Mouse (Mus musculus): Measurements from ENCODE around the gene Gm13275. TPM values are rescaled to one million over a fixed set of nuclear protein-coding genes. Genes with fewer than 3 reads are reported as not detected.
"Not testable (repeated sequence)": the region's sequence is repeated elsewhere in the genome, so short reads cannot be mapped to it uniquely, and the experiment has no call there.

Gm13275 gene
- polyA plus RNA-seq, 1 experiment from 2014 or later = not detected

DNA sequence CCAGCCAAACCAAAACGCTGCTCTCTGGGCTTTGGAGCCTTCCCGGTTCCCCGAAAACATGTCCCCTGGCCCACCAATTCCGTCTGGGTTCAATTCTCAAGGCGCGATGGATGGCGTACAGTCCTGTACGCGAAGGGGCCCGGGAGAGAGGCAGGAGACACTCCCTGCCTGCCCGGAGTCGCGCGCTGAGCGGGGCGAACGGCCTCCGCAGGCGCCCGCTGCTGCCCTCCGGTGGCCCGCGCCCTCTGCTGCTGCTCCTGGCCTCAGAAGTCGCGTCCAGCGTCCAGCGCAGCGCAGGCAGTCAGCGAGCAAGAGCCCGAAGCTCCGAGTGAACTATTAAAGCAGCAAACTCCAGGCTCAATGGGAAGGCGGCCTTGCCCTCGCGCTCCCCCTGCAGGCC is 11.5 kb downstream of the Gm13275 start:
- not testable (repeated sequence) for H3K36me3 ChIP-seq (replicated peaks); H3K27me3 ChIP-seq (replicated peaks); H3K9ac ChIP-seq; H3K4me1 ChIP-seq; H3K27ac ChIP-seq; H3K9me3 ChIP-seq; ATAC-seq (replicated peaks)
- 0% methylated on average over 1 of the region's 34 CpGs for WGBS
- H3K4me3 ChIP-seq = peak overlapping the region; percentile 22; the same call in 1 of the 2 replicates
- peak overlapping the region; percentile 43 for H3K4me2 ChIP-seq

- 61% methylated on average over 3 of the region's 3 CpGs for WGBS
- Histone ChIP-seq H3K27ac (no peak within 1 kb of the TSS), H3K4me3 (no peak within 1 kb of the TSS), H3K9ac (no peak within 1 kb of the TSS), H3K27me3 (replicated peaks) (no peaks in the 10 kb centered on the region), H3K4me1 (no peaks in the 10 kb centered on the region), H3K4me2 (no peak within 1 kb of the TSS), H3K9me3 (no peaks in the 10 kb centered on the region), H3K36me3 (replicated peaks) (no peaks in the 10 kb centered on the region)
- ATAC-seq (replicated peaks) = no peak
Observed at GRCm38 (mm10) chr4:88815928-88816327, 21.6 kb downstream of the Gm13275 start, which contains the start of gene Ifna7. TSS of gene Ifna7 (plus strand) at chr4:88816228.

DNA sequence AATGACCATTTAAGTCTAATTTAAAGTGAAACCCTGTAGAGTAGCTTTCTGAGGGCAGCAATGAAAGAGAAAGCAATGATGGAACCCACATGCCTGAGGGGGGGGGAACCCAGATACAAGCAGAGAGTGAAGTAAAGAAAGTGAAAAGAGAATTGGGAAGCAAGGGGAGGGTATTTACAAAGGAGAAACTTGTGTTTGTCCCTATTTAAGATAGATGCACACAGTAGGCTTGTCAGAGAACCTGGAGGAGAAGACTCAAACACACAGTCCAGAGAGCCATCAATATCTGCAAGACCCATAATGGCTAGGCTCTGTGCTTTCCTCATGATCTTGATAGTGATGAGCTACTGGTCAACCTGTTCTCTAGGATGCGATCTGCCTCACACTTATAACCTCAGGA is 25.4 kb downstream of the Gm13275 start, which contains the start of gene Ifna11:
Ifna11 (plus strand) TSS at position 301 of the 400 bp plus-strand sequence.
- H3K9ac ChIP-seq = no peak within 1 kb of the TSS
- no peaks in the 10 kb centered on the region for H3K4me1 ChIP-seq
- ATAC-seq (replicated peaks) = no peak
- H3K4me3 ChIP-seq = no peak within 1 kb of the TSS
- no peaks in the 10 kb centered on the region for H3K27me3 ChIP-seq (replicated peaks)
- H3K9me3 ChIP-seq = no peaks in the 10 kb centered on the region
- 70% methylated on average over 1 of the region's 1 CpGs for WGBS
- H3K4me2 ChIP-seq = no peak within 1 kb of the TSS
- no peaks in the 10 kb centered on the region for H3K36me3 ChIP-seq (replicated peaks)
- H3K27ac ChIP-seq = no peak within 1 kb of the TSS

DNA sequence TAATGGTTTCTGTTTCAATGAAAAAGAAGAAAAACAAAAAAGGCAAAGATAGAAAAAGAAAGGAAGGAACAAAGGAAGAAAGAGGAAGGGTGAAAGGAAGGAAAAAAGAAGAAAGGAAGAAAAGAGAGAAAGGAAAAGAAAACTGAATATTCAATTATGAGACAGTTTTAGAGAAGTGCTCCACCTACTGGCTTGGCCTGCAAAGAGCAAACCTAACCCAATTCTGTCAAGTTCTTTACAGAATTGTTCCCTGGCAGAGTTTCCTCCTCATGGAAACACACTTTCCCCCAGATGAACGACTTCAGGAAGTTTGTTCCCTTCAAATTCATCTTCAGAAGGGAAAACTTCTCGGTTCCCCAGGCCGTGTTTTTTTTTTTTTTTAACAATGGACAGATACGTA is 28.7 kb downstream of the Gm13275 start:
- no peaks in the 10 kb centered on the region for H3K36me3 ChIP-seq (replicated peaks)
- H3K4me3 ChIP-seq = no peak overlapping the region

DNA sequence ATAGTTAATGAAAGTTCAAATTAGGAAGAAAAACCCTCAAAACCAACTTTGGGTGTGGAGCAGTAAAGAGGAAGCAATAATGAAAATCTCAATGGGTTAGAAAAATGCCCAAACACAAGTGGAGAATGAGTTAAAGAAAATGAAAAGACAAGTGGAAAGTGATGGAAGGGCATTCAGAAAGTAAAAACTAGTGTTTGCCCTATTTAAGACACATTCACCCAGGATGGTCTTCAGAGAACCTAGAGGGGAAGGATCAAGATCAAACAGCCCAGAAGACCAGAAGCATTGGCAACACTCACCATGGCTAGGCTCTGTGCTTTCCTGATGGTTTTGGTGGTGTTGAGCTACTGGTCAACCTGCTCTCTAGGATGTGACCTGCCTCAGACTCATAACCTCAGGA is 32.8 kb downstream of the Gm13275 start, which contains the start of gene Ifna6:
Ifna6 (plus strand) TSS at position 301 of the 400 bp plus-strand sequence.
- not testable (repeated sequence) for H3K36me3 ChIP-seq (replicated peaks); H3K4me1 ChIP-seq; H3K4me3 ChIP-seq; H3K9me3 ChIP-seq; H3K27me3 ChIP-seq (replicated peaks); H3K9ac ChIP-seq; ATAC-seq (replicated peaks); H3K27ac ChIP-seq; H3K4me2 ChIP-seq

More for the DNA sequence above, 28.7 kb downstream of the Gm13275 start:
- Histone ChIP-seq H3K27me3 (replicated peaks) (no peaks in the 10 kb centered on the region), H3K4me2 (no peak overlapping the region), H3K27ac (no peak overlapping the region), H3K4me1 (no peaks in the 10 kb centered on the region), H3K9ac (no peak overlapping the region), H3K9me3 (no peaks in the 10 kb centered on the region)
- 33% methylated on average over 4 of the region's 4 CpGs for WGBS
- no peak for ATAC-seq (replicated peaks)

- no peaks in the 10 kb centered on the region for H3K27me3 ChIP-seq (replicated peaks)
- H3K9me3 ChIP-seq = no peaks in the 10 kb centered on the region
- 24% methylated on average over 4 of the region's 4 CpGs for WGBS
- no peak overlapping the region for H3K27ac ChIP-seq
- H3K4me3 ChIP-seq = no peak overlapping the region
- H3K4me2 ChIP-seq = no peak overlapping the region
- no peaks in the 10 kb centered on the region for H3K36me3 ChIP-seq (replicated peaks)
- no peak for ATAC-seq (replicated peaks)
- no peak overlapping the region for H3K9ac ChIP-seq
- no peaks in the 10 kb centered on the region for H3K4me1 ChIP-seq
Observed at GRCm38 (mm10) chr4:88830523-88830922, 36.2 kb downstream of the Gm13275 start.

DNA sequence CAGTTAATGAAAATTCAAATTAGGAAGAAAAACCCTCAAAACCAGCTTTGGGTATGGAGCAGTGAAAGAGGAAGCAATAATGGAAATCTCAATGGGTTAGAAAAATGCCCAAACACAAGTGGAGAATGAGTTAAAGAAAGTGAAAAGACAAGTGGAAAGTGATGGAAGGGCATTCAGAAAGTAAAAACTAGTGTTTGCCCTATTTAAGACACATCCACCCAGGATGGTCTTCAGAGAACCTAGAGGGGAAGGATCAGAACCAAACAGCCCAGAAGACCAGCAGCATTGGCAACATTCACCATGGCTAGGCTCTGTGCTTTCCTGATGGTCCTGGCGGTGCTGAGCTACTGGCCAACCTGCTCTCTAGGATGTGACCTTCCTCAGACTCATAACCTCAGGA is 40.9 kb downstream of the Gm13275 start, which contains the start of gene Ifna5:
Ifna5 (plus strand) TSS at position 301 of the 400 bp plus-strand sequence.
- H3K9me3 ChIP-seq; H3K36me3 ChIP-seq (replicated peaks); H3K27me3 ChIP-seq (replicated peaks); H3K4me1 ChIP-seq; H3K4me3 ChIP-seq; H3K27ac ChIP-seq; H3K4me2 ChIP-seq; H3K9ac ChIP-seq; ATAC-seq (replicated peaks): not testable (repeated sequence)
- 67% methylated on average over 1 of the region's 1 CpGs for WGBS

DNA sequence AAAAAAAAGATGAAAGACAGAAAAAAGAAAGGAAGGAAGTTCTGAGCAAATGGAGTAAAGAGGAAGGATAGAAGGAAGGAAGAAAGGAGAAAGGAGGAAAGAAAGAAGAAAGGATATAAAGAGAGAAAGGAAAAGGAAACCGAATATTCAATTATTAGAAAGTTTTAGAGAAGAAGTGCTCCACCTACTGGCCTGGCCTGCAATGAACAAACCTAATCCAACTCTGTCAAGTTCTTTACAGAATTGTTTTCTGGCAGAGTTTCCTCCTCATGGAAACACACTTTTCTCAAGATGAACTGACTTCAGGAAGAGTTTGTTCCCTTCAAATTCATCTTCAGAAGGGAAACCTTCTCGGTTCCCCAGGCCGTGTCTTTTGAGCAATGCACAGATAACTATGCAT is 44.5 kb downstream of the Gm13275 start:
- Histone ChIP-seq H3K27me3 (replicated peaks) (no peaks in the 10 kb centered on the region), H3K4me2 (no peak overlapping the region), H3K27ac (no peak overlapping the region), H3K4me1 (no peaks in the 10 kb centered on the region), H3K9ac (no peak overlapping the region), H3K36me3 (replicated peaks) (no peaks in the 10 kb centered on the region), H3K9me3 (no peaks in the 10 kb centered on the region), H3K4me3 (no peak overlapping the region)
- ATAC-seq (replicated peaks) = no peak
- 29% methylated on average over 3 of the region's 3 CpGs for WGBS

GRCm38 (mm10) chr4:88840058-88840457 is 45.8 kb downstream of the Gm13275 start:
- ATAC-seq (replicated peaks) = no peak
- Histone ChIP-seq H3K9ac (no peak overlapping the region), H3K27ac (no peak overlapping the region), H3K27me3 (replicated peaks) (no peaks in the 10 kb centered on the region), H3K4me3 (no peak overlapping the region), H3K9me3 (no peaks in the 10 kb centered on the region), H3K4me1 (no peaks in the 10 kb centered on the region), H3K4me2 (no peak overlapping the region), H3K36me3 (replicated peaks) (no peaks in the 10 kb centered on the region)
- 83% methylated on average over 3 of the region's 3 CpGs for WGBS

- ATAC-seq (replicated peaks) = no peak
- H3K4me3 ChIP-seq = no peak within 1 kb of the TSS
- H3K27me3 ChIP-seq (replicated peaks) = no peaks in the 10 kb centered on the region
- H3K36me3 ChIP-seq (replicated peaks) = no peaks in the 10 kb centered on the region
- H3K4me1 ChIP-seq = no peaks in the 10 kb centered on the region
- H3K9ac ChIP-seq = no peak within 1 kb of the TSS
- no peak within 1 kb of the TSS for H3K4me2 ChIP-seq
- WGBS = 44% methylated on average over 2 of the region's 2 CpGs
- H3K9me3 ChIP-seq = no peaks in the 10 kb centered on the region
- H3K27ac ChIP-seq = no peak within 1 kb of the TSS
Observed at GRCm38 (mm10) chr4:88841438-88841911, 47.2 kb downstream of the Gm13275 start, which contains the start of gene Ifna4. TSS of gene Ifna4 (plus strand) at chr4:88841861.

Other genes with a start within 250 kb of the Gm13275 start
- not detected in 2 replicates for gene Ifna15, start 236.2 kb upstream of the Gm13275 start, polyA plus RNA-seq (2015; fragmentation: Nextera tagmentation; extraction: Ambion mirVana)
- not detected in 2 replicates for gene Ifna14, start 222.7 kb upstream of the Gm13275 start, polyA plus RNA-seq (2015; fragmentation: Nextera tagmentation; extraction: Ambion mirVana)
- gene Ifna9, start 202.1 kb upstream of the Gm13275 start, polyA plus RNA-seq (2015; fragmentation: Nextera tagmentation; extraction: Ambion mirVana) = not detected in 2 replicates
- not detected in 2 replicates for gene Ifna12, start 191.1 kb upstream of the Gm13275 start, polyA plus RNA-seq (2015; fragmentation: Nextera tagmentation; extraction: Ambion mirVana)
- not detected in 2 replicates for gene C87499, start 160.1 kb upstream of the Gm13275 start, polyA plus RNA-seq (2015; fragmentation: Nextera tagmentation; extraction: Ambion mirVana)
- not detected in 2 replicates for gene Ifna13, start 150.0 kb upstream of the Gm13275 start, polyA plus RNA-seq (2015; fragmentation: Nextera tagmentation; extraction: Ambion mirVana)
- not detected in 2 replicates for gene Ifna16, start 117.6 kb upstream of the Gm13275 start, polyA plus RNA-seq (2015; fragmentation: Nextera tagmentation; extraction: Ambion mirVana)
- not detected in 2 replicates for gene Ifna2, start 110.6 kb upstream of the Gm13275 start, polyA plus RNA-seq (2015; fragmentation: Nextera tagmentation; extraction: Ambion mirVana)
- not detected in 2 replicates for gene Ifnab, start 103.1 kb upstream of the Gm13275 start, polyA plus RNA-seq (2015; fragmentation: Nextera tagmentation; extraction: Ambion mirVana)
- gene Gm26566, start 72.7 kb upstream of the Gm13275 start, polyA plus RNA-seq (2015; fragmentation: Nextera tagmentation; extraction: Ambion mirVana) = 1.2 and 1.6 TPM in 2 replicates
- 112 and 117 TPM in 2 replicates for gene Klhl9, start 72.0 kb upstream of the Gm13275 start, polyA plus RNA-seq (2015; fragmentation: Nextera tagmentation; extraction: Ambion mirVana)
- not detected in 2 replicates for gene Gm13271, start 39.6 kb upstream of the Gm13275 start, polyA plus RNA-seq (2015; fragmentation: Nextera tagmentation; extraction: Ambion mirVana)
- gene Gm13283, start 34.4 kb upstream of the Gm13275 start, polyA plus RNA-seq (2015; fragmentation: Nextera tagmentation; extraction: Ambion mirVana) = not detected in 2 replicates
- not detected in 2 replicates for gene Gm13290, start 20.7 kb upstream of the Gm13275 start, polyA plus RNA-seq (2015; fragmentation: Nextera tagmentation; extraction: Ambion mirVana)
- gene Gm13289, start 17.6 kb upstream of the Gm13275 start, polyA plus RNA-seq (2015; fragmentation: Nextera tagmentation; extraction: Ambion mirVana) = not detected in 2 replicates
- not detected in 2 replicates for gene Gm13272, start 14.6 kb upstream of the Gm13275 start, polyA plus RNA-seq (2015; fragmentation: Nextera tagmentation; extraction: Ambion mirVana)
- gene Ifnz, start 12.4 kb upstream of the Gm13275 start, polyA plus RNA-seq (2015; fragmentation: Nextera tagmentation; extraction: Ambion mirVana) = 0.14 and 0.17 TPM in 2 replicates
- gene Gm13276, start 8.8 kb upstream of the Gm13275 start, polyA plus RNA-seq (2015; fragmentation: Nextera tagmentation; extraction: Ambion mirVana) = not detected in 2 replicates
- not detected in 2 replicates for gene Gm13277, start 5.9 kb upstream of the Gm13275 start, polyA plus RNA-seq (2015; fragmentation: Nextera tagmentation; extraction: Ambion mirVana)
- not detected in 2 replicates for gene Gm13278, start 2.9 kb upstream of the Gm13275 start, polyA plus RNA-seq (2015; fragmentation: Nextera tagmentation; extraction: Ambion mirVana)
- not detected in 2 replicates for gene Gm13279, start 2.9 kb downstream of the Gm13275 start, polyA plus RNA-seq (2015; fragmentation: Nextera tagmentation; extraction: Ambion mirVana)
- gene Gm13285, start 5.2 kb downstream of the Gm13275 start, polyA plus RNA-seq (2015; fragmentation: Nextera tagmentation; extraction: Ambion mirVana) = not detected in 2 replicates
- gene Gm13287, start 8.8 kb downstream of the Gm13275 start, polyA plus RNA-seq (2015; fragmentation: Nextera tagmentation; extraction: Ambion mirVana) = not detected in 2 replicates
- not detected in 2 replicates for gene Gm13288, start 11.0 kb downstream of the Gm13275 start, polyA plus RNA-seq (2015; fragmentation: Nextera tagmentation; extraction: Ambion mirVana)
- gene Ifna7, start 21.7 kb downstream of the Gm13275 start, polyA plus RNA-seq (2015; fragmentation: Nextera tagmentation; extraction: Ambion mirVana) = not detected in 2 replicates
- not detected in 2 replicates for gene Ifna11, start 25.5 kb downstream of the Gm13275 start, polyA plus RNA-seq (2015; fragmentation: Nextera tagmentation; extraction: Ambion mirVana)
- not detected in 2 replicates for gene Ifna6, start 32.9 kb downstream of the Gm13275 start, polyA plus RNA-seq (2015; fragmentation: Nextera tagmentation; extraction: Ambion mirVana)
- gene Ifna5, start 41.0 kb downstream of the Gm13275 start, polyA plus RNA-seq (2015; fragmentation: Nextera tagmentation; extraction: Ambion mirVana) = not detected in 2 replicates
- not detected in 2 replicates for gene Ifna4, start 47.4 kb downstream of the Gm13275 start, polyA plus RNA-seq (2015; fragmentation: Nextera tagmentation; extraction: Ambion mirVana)
- not detected in 2 replicates for gene Ifna1, start 55.6 kb downstream of the Gm13275 start, polyA plus RNA-seq (2015; fragmentation: Nextera tagmentation; extraction: Ambion mirVana)
- not detected in 2 replicates for gene Ifne, start 85.7 kb downstream of the Gm13275 start, polyA plus RNA-seq (2015; fragmentation: Nextera tagmentation; extraction: Ambion mirVana)